Mouse (Mus musculus): ENCODE measurements at regions not wholly inside any gene's neighbourhood (a gene's known extent, or its start where the extent isn't known, plus 50 kb on each side); places are given as distances from the start of the nearest gene placed in this dataset.

- no peak for ATAC-seq
- DNase-seq = no peak
- Histone ChIP-seq H3K9ac (replicated peaks) (no peak overlapping the region), H3K4me3 (ENCODE audit: low read depth, low read length) (no peak overlapping the region), H3K4me1 (ENCODE audit: insufficient read depth) (no peaks in the 10 kb centered on the region), H3K27me3 (ENCODE audit: insufficient read depth, low read length) (no peaks in the 10 kb centered on the region), H3K4me2 (ENCODE audit: low read depth, low read length) (no peak overlapping the region), H3K9me3 (ENCODE audit: low read length) (no peaks in the 10 kb centered on the region), H3K36me3 (replicated peaks; ENCODE audit: insufficient read depth, low read length) (no peaks in the 10 kb centered on the region), H3K27ac (ENCODE audit: low read depth) (no peak overlapping the region)
- TF ChIP-seq EP300 (IDR thresholded peaks at IDR 0.05; ENCODE audit: low read depth) = no peak
- TF ChIP-seq CTCF (IDR thresholded peaks at IDR 0.05; ENCODE audit: low read depth) = no peak
- WGBS (ENCODE audit: insufficient replicate concordance) = 29% methylated on average over 2 of the region's 2 CpGs
Measured at GRCm38 (mm10) chr9:32830268-32830891, 194.4 kb downstream of the Ets1 start.

GRCm38 (mm10) chr9:32833373-32833772, 197.4 kb downstream of the Ets1 start:
- no peak overlapping the region for H3K9ac ChIP-seq (replicated peaks)
- H3K4me1 ChIP-seq (ENCODE audit: insufficient read depth) = no peaks in the 10 kb centered on the region
- no peak overlapping the region for H3K27ac ChIP-seq (ENCODE audit: low read depth)
- no peak overlapping the region for H3K4me3 ChIP-seq (ENCODE audit: low read depth, low read length)
- DNase-seq (no peak), ATAC-seq (no peak)
- H3K36me3 ChIP-seq (replicated peaks; ENCODE audit: insufficient read depth, low read length) = no peaks in the 10 kb centered on the region
- no peaks in the 10 kb centered on the region for H3K9me3 ChIP-seq (ENCODE audit: low read length)
- WGBS (ENCODE audit: insufficient replicate concordance) = 67% methylated on average over 8 of the region's 8 CpGs
- TF ChIP-seq EP300 (IDR thresholded peaks at IDR 0.05; ENCODE audit: low read depth) (peak; percentile 56; the same call in 1 of the 2 replicates), CTCF (IDR thresholded peaks at IDR 0.05; ENCODE audit: low read depth) (no peak)
- H3K27me3 ChIP-seq (ENCODE audit: insufficient read depth, low read length) = no peaks in the 10 kb centered on the region
- no peak overlapping the region for H3K4me2 ChIP-seq (ENCODE audit: low read depth, low read length)

GRCm38 (mm10) chr9:32834751-32835625, 199.0 kb downstream of the Ets1 start:
- Histone ChIP-seq H3K4me1 (ENCODE audit: insufficient read depth) (no peaks in the 10 kb centered on the region), H3K9ac (replicated peaks) (no peak overlapping the region), H3K27me3 (ENCODE audit: insufficient read depth, low read length) (no peaks in the 10 kb centered on the region), H3K4me2 (ENCODE audit: low read depth, low read length) (no peak overlapping the region), H3K27ac (ENCODE audit: low read depth) (no peak overlapping the region), H3K4me3 (ENCODE audit: low read depth, low read length) (no peak overlapping the region), H3K36me3 (replicated peaks; ENCODE audit: insufficient read depth, low read length) (no peaks in the 10 kb centered on the region), H3K9me3 (ENCODE audit: low read length) (no peaks in the 10 kb centered on the region)
- WGBS (ENCODE audit: insufficient replicate concordance) = 65% methylated on average over 13 of the region's 13 CpGs
- DNase-seq (no peak), ATAC-seq (no peak)
- TF ChIP-seq EP300 (IDR thresholded peaks at IDR 0.05; ENCODE audit: low read depth) (no peak), CTCF (IDR thresholded peaks at IDR 0.05; ENCODE audit: low read depth) (no peak)

- H3K27ac ChIP-seq (ENCODE audit: low read depth) = no peak overlapping the region
- WGBS (ENCODE audit: insufficient replicate concordance) = 46% methylated on average over 4 of the region's 4 CpGs
- no peaks in the 10 kb centered on the region for H3K9me3 ChIP-seq (ENCODE audit: low read length)
- no peak overlapping the region for H3K9ac ChIP-seq (replicated peaks)
- H3K4me1 ChIP-seq (ENCODE audit: insufficient read depth) = no peaks in the 10 kb centered on the region
- H3K27me3 ChIP-seq (ENCODE audit: insufficient read depth, low read length) = no peaks in the 10 kb centered on the region
- no peak overlapping the region for H3K4me2 ChIP-seq (ENCODE audit: low read depth, low read length)
- no peak overlapping the region for H3K4me3 ChIP-seq (ENCODE audit: low read depth, low read length)
- TF ChIP-seq CTCF (IDR thresholded peaks at IDR 0.05; ENCODE audit: low read depth) = no peak
- TF ChIP-seq EP300 (IDR thresholded peaks at IDR 0.05; ENCODE audit: low read depth) = no peak
- ATAC-seq (no peak), DNase-seq (no peak)
- no peaks in the 10 kb centered on the region for H3K36me3 ChIP-seq (replicated peaks; ENCODE audit: insufficient read depth, low read length)
Measured at GRCm38 (mm10) chr9:32835626-32835971, 199.6 kb downstream of the Ets1 start.

GRCm38 (mm10) chr9:32836371-32836770, 200.3 kb downstream of the Ets1 start:
- Histone ChIP-seq H3K36me3 (replicated peaks; ENCODE audit: insufficient read depth, low read length) (no peaks in the 10 kb centered on the region), H3K27me3 (ENCODE audit: insufficient read depth, low read length) (no peaks in the 10 kb centered on the region), H3K27ac (ENCODE audit: low read depth) (no peak overlapping the region), H3K9me3 (ENCODE audit: low read length) (no peaks in the 10 kb centered on the region), H3K4me3 (ENCODE audit: low read depth, low read length) (no peak overlapping the region), H3K4me2 (ENCODE audit: low read depth, low read length) (no peak overlapping the region), H3K9ac (replicated peaks) (no peak overlapping the region), H3K4me1 (ENCODE audit: insufficient read depth) (no peaks in the 10 kb centered on the region)
- no peak for TF ChIP-seq EP300 (IDR thresholded peaks at IDR 0.05; ENCODE audit: low read depth)
- TF ChIP-seq CTCF (IDR thresholded peaks at IDR 0.05; ENCODE audit: low read depth) = no peak
- ATAC-seq (no peak), DNase-seq (no peak)
- WGBS (ENCODE audit: insufficient replicate concordance) = 53% methylated on average over 5 of the region's 5 CpGs

GRCm38 (mm10) chr9:32847361-32847760, 211.3 kb downstream of the Ets1 start:
- DNase-seq (no peak), ATAC-seq (no peak)
- no peaks in the 10 kb centered on the region for H3K27me3 ChIP-seq (ENCODE audit: insufficient read depth, low read length)
- H3K27ac ChIP-seq (ENCODE audit: low read depth) = no peak overlapping the region
- no peaks in the 10 kb centered on the region for H3K4me1 ChIP-seq (ENCODE audit: insufficient read depth)
- H3K4me2 ChIP-seq (ENCODE audit: low read depth, low read length) = no peak overlapping the region
- no peak overlapping the region for H3K4me3 ChIP-seq (ENCODE audit: low read depth, low read length)
- TF ChIP-seq EP300 (IDR thresholded peaks at IDR 0.05; ENCODE audit: low read depth) (no peak), CTCF (IDR thresholded peaks at IDR 0.05; ENCODE audit: low read depth) (no peak)
- no peak overlapping the region for H3K9ac ChIP-seq (replicated peaks)
- H3K9me3 ChIP-seq (ENCODE audit: low read length) = no peaks in the 10 kb centered on the region
- no peaks in the 10 kb centered on the region for H3K36me3 ChIP-seq (replicated peaks; ENCODE audit: insufficient read depth, low read length)
- WGBS (ENCODE audit: insufficient replicate concordance) = 75% methylated on average over 2 of the region's 2 CpGs

All from liver, postnatal 0 days (tissue).